Mouse (Mus musculus) bone marrow, adult 2 months (tissue): ENCODE results near the gene Slc44a3.

Experiments used
- CTCF ChIP-seq: fragments of 200-500 bp; IDR thresholded peaks from 2 replicates; pipeline ENCODE4 v1.5.1; 2011; ENCODE audit warnings: low read length, control low read depth; ENCODE audit not compliant: control insufficient read depth, insufficient read depth
- POLR2A ChIP-seq: fragments of 200-500 bp; IDR thresholded peaks from 2 replicates; pipeline ENCODE4 v1.6.1; 2011; ENCODE audit warnings: low read depth, mild to moderate bottlenecking, control low read depth, low read length, borderline replicate concordance; ENCODE audit not compliant: control insufficient read depth

DNA sequence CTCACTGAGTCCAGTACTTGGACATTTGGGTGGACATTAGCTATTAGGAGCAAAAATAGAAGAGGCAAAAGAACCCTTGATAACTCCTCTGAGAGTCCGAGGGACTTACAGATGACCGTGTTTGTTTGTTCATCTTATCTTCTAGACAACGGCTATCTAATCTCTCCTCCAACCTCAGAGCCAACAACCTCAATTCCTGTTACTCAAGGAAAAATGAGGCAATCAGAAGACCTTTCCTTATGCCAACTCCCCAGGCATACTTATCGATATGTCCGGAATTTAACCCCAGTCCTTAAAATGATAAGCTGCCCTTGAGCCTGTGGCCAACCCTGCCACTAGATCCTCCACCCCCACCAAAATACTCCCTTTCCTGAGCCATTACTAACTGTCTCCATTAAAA is 31.5 kb downstream of the Slc44a3 start:
- TF ChIP-seq POLR2A (no peak), CTCF (no peak)
